Mouse (Mus musculus): ENCODE measurements around the gene Afdn. TPM values are rescaled to one million over a fixed set of nuclear protein-coding genes. Genes with fewer than 3 reads are reported as not detected.

Gene Afdn
- polyA plus RNA-seq (2014; fragmentation: Nextera tagmentation; extraction: Ambion mirVana): 84.6 and 99.3 TPM in 2 replicates

- H3K4me1 ChIP-seq (ENCODE audit: control insufficient read depth, insufficient read depth, low read length): no peaks in the 10 kb centered on the region
- H3K36me3 ChIP-seq (ENCODE audit: control insufficient read depth, insufficient read depth, low read length): no peaks in the 10 kb centered on the region
- peak within 1 kb of the TSS; percentile 90 for H3K9ac ChIP-seq (replicated peaks; ENCODE audit: low read depth, low read length)
- under 1% methylated on average over 96 of the region's 108 CpGs for WGBS
- H3K27me3 ChIP-seq (ENCODE audit: control insufficient read depth, insufficient read depth, low read length): no peaks in the 10 kb centered on the region
- H3K9me3 ChIP-seq (ENCODE audit: control insufficient read depth, low read depth, low read length): no peaks in the 10 kb centered on the region
- peak within 1 kb of the TSS; percentile 97 for H3K4me2 ChIP-seq (replicated peaks; ENCODE audit: low read depth, low read length)
- H3K4me3 ChIP-seq (ENCODE audit: low read depth, low read length): peak within 1 kb of the TSS; percentile 94
- peak within 1 kb of the TSS; percentile 90 for H3K27ac ChIP-seq (ENCODE audit: low read length)
- ATAC-seq (ENCODE audit: insufficient number of reproducible peaks, insufficient read depth, low FRiP score, low read depth): peak; percentile 94
Measured at GRCm38 (mm10) chr17:13759853-13760627, at the start of gene Afdn. TSS of gene Afdn (plus strand) at chr17:13760539.

- Histone ChIP-seq H3K4me2 (replicated peaks; ENCODE audit: low read depth, low read length) (no peak overlapping the region), H3K9ac (replicated peaks; ENCODE audit: low read depth, low read length) (no peak overlapping the region), H3K4me3 (ENCODE audit: low read depth, low read length) (no peak overlapping the region), H3K27me3 (ENCODE audit: control insufficient read depth, insufficient read depth, low read length) (no peaks in the 10 kb centered on the region), H3K4me1 (ENCODE audit: control insufficient read depth, insufficient read depth, low read length) (0 out of 2 replicates have a peak, but pooled peaks cover 5% of the 10 kb centered on the region), H3K27ac (ENCODE audit: low read length) (no peak overlapping the region), H3K36me3 (ENCODE audit: control insufficient read depth, insufficient read depth, low read length) (no peaks in the 10 kb centered on the region), H3K9me3 (ENCODE audit: control insufficient read depth, low read depth, low read length) (no peaks in the 10 kb centered on the region)
- ATAC-seq (ENCODE audit: insufficient number of reproducible peaks, insufficient read depth, low FRiP score, low read depth): no peak
- 80% methylated on average over 5 of the region's 5 CpGs for WGBS
Measured at GRCm38 (mm10) chr17:13711173-13711572, 49.2 kb upstream of the Afdn start.

- H3K9me3 ChIP-seq (ENCODE audit: control insufficient read depth, low read depth, low read length): no peaks in the 10 kb centered on the region
- H3K36me3 ChIP-seq (ENCODE audit: control insufficient read depth, insufficient read depth, low read length): no peaks in the 10 kb centered on the region
- H3K27ac ChIP-seq (ENCODE audit: low read length): no peak overlapping the region
- ATAC-seq (ENCODE audit: insufficient number of reproducible peaks, insufficient read depth, low FRiP score, low read depth): no peak
- H3K4me2 ChIP-seq (replicated peaks; ENCODE audit: low read depth, low read length): no peak overlapping the region
- no peak overlapping the region for H3K9ac ChIP-seq (replicated peaks; ENCODE audit: low read depth, low read length)
- H3K27me3 ChIP-seq (ENCODE audit: control insufficient read depth, insufficient read depth, low read length): no peaks in the 10 kb centered on the region
- 0 out of 2 replicates have a peak, but pooled peaks cover 5% of the 10 kb centered on the region for H3K4me1 ChIP-seq (ENCODE audit: control insufficient read depth, insufficient read depth, low read length)
- H3K4me3 ChIP-seq (ENCODE audit: low read depth, low read length): no peak overlapping the region
- WGBS: 64% methylated on average over 6 of the region's 6 CpGs
Measured at GRCm38 (mm10) chr17:13712116-13712515, 48.2 kb upstream of the Afdn start.

- Histone ChIP-seq H3K4me2 (replicated peaks; ENCODE audit: low read depth, low read length) (no peak overlapping the region), H3K4me1 (ENCODE audit: control insufficient read depth, insufficient read depth, low read length) (0 out of 2 replicates have a peak, but pooled peaks cover 5% of the 10 kb centered on the region), H3K9ac (replicated peaks; ENCODE audit: low read depth, low read length) (no peak overlapping the region), H3K4me3 (ENCODE audit: low read depth, low read length) (no peak overlapping the region), H3K27ac (ENCODE audit: low read length) (no peak overlapping the region), H3K36me3 (ENCODE audit: control insufficient read depth, insufficient read depth, low read length) (no peaks in the 10 kb centered on the region), H3K9me3 (ENCODE audit: control insufficient read depth, low read depth, low read length) (no peaks in the 10 kb centered on the region), H3K27me3 (ENCODE audit: control insufficient read depth, insufficient read depth, low read length) (no peaks in the 10 kb centered on the region)
- WGBS: 89% methylated on average over 3 of the region's 3 CpGs
- no peak for ATAC-seq (ENCODE audit: insufficient number of reproducible peaks, insufficient read depth, low FRiP score, low read depth)
Measured at GRCm38 (mm10) chr17:13712518-13712917, 47.8 kb upstream of the Afdn start.

- 0 out of 2 replicates have a peak, but pooled peaks cover 5% of the 10 kb centered on the region for H3K4me1 ChIP-seq (ENCODE audit: control insufficient read depth, insufficient read depth, low read length)
- H3K4me3 ChIP-seq (ENCODE audit: low read depth, low read length): no peak overlapping the region
- H3K27ac ChIP-seq (ENCODE audit: low read length): no peak overlapping the region
- 72% methylated on average over 4 of the region's 4 CpGs for WGBS
- H3K9ac ChIP-seq (replicated peaks; ENCODE audit: low read depth, low read length): no peak overlapping the region
- no peaks in the 10 kb centered on the region for H3K36me3 ChIP-seq (ENCODE audit: control insufficient read depth, insufficient read depth, low read length)
- H3K4me2 ChIP-seq (replicated peaks; ENCODE audit: low read depth, low read length): no peak overlapping the region
- ATAC-seq (ENCODE audit: insufficient number of reproducible peaks, insufficient read depth, low FRiP score, low read depth): no peak
- no peaks in the 10 kb centered on the region for H3K27me3 ChIP-seq (ENCODE audit: control insufficient read depth, insufficient read depth, low read length)
- H3K9me3 ChIP-seq (ENCODE audit: control insufficient read depth, low read depth, low read length): no peaks in the 10 kb centered on the region
Measured at GRCm38 (mm10) chr17:13714128-13714527, 46.2 kb upstream of the Afdn start.

- peak overlapping the region; percentile 44; the same call in 1 of the 2 replicates for H3K27ac ChIP-seq (ENCODE audit: low read length)
- 0 out of 2 replicates have a peak, but pooled peaks cover 5% of the 10 kb centered on the region for H3K4me1 ChIP-seq (ENCODE audit: control insufficient read depth, insufficient read depth, low read length)
- H3K9me3 ChIP-seq (ENCODE audit: control insufficient read depth, low read depth, low read length): no peaks in the 10 kb centered on the region
- H3K9ac ChIP-seq (replicated peaks; ENCODE audit: low read depth, low read length): no peak overlapping the region
- H3K4me3 ChIP-seq (ENCODE audit: low read depth, low read length): no peak overlapping the region
- H3K4me2 ChIP-seq (replicated peaks; ENCODE audit: low read depth, low read length): no peak overlapping the region
- WGBS: 59% methylated on average over 4 of the region's 4 CpGs
- ATAC-seq (ENCODE audit: insufficient number of reproducible peaks, insufficient read depth, low FRiP score, low read depth): no peak
- H3K27me3 ChIP-seq (ENCODE audit: control insufficient read depth, insufficient read depth, low read length): no peaks in the 10 kb centered on the region
- no peaks in the 10 kb centered on the region for H3K36me3 ChIP-seq (ENCODE audit: control insufficient read depth, insufficient read depth, low read length)
Measured at GRCm38 (mm10) chr17:13714654-13715053, 45.7 kb upstream of the Afdn start.

- H3K36me3 ChIP-seq (ENCODE audit: control insufficient read depth, insufficient read depth, low read length): no peaks in the 10 kb centered on the region
- ATAC-seq (ENCODE audit: insufficient number of reproducible peaks, insufficient read depth, low FRiP score, low read depth): no peak
- H3K9me3 ChIP-seq (ENCODE audit: control insufficient read depth, low read depth, low read length): no peaks in the 10 kb centered on the region
- 62% methylated on average over 9 of the region's 9 CpGs for WGBS
- no peak overlapping the region for H3K4me2 ChIP-seq (replicated peaks; ENCODE audit: low read depth, low read length)
- H3K27me3 ChIP-seq (ENCODE audit: control insufficient read depth, insufficient read depth, low read length): no peaks in the 10 kb centered on the region
- no peak overlapping the region for H3K4me3 ChIP-seq (ENCODE audit: low read depth, low read length)
- 0 out of 2 replicates have a peak, but pooled peaks cover 5% of the 10 kb centered on the region for H3K4me1 ChIP-seq (ENCODE audit: control insufficient read depth, insufficient read depth, low read length)
- H3K27ac ChIP-seq (ENCODE audit: low read length): no peak overlapping the region
- H3K9ac ChIP-seq (replicated peaks; ENCODE audit: low read depth, low read length): no peak overlapping the region
Measured at GRCm38 (mm10) chr17:13715511-13715910, 44.8 kb upstream of the Afdn start.

- Histone ChIP-seq H3K36me3 (ENCODE audit: control insufficient read depth, insufficient read depth, low read length) (no peaks in the 10 kb centered on the region), H3K27ac (ENCODE audit: low read length) (no peak overlapping the region)
- WGBS: 64% methylated on average over 6 of the region's 6 CpGs
Measured at GRCm38 (mm10) chr17:13716336-13716735, 44.0 kb upstream of the Afdn start.

More at GRCm38 (mm10) chr17:13716336-13716735, 44.0 kb upstream of the Afdn start:
- no peak for ATAC-seq (ENCODE audit: insufficient number of reproducible peaks, insufficient read depth, low FRiP score, low read depth)
- Histone ChIP-seq H3K9me3 (ENCODE audit: control insufficient read depth, low read depth, low read length) (no peaks in the 10 kb centered on the region), H3K4me3 (ENCODE audit: low read depth, low read length) (no peak overlapping the region), H3K4me1 (ENCODE audit: control insufficient read depth, insufficient read depth, low read length) (0 out of 2 replicates have a peak, but pooled peaks cover 5% of the 10 kb centered on the region), H3K9ac (replicated peaks; ENCODE audit: low read depth, low read length) (no peak overlapping the region), H3K27me3 (ENCODE audit: control insufficient read depth, insufficient read depth, low read length) (no peaks in the 10 kb centered on the region), H3K4me2 (replicated peaks; ENCODE audit: low read depth, low read length) (no peak overlapping the region)

All from stomach, embryonic 14.5 days (tissue).